In the genomic region with DNA sequence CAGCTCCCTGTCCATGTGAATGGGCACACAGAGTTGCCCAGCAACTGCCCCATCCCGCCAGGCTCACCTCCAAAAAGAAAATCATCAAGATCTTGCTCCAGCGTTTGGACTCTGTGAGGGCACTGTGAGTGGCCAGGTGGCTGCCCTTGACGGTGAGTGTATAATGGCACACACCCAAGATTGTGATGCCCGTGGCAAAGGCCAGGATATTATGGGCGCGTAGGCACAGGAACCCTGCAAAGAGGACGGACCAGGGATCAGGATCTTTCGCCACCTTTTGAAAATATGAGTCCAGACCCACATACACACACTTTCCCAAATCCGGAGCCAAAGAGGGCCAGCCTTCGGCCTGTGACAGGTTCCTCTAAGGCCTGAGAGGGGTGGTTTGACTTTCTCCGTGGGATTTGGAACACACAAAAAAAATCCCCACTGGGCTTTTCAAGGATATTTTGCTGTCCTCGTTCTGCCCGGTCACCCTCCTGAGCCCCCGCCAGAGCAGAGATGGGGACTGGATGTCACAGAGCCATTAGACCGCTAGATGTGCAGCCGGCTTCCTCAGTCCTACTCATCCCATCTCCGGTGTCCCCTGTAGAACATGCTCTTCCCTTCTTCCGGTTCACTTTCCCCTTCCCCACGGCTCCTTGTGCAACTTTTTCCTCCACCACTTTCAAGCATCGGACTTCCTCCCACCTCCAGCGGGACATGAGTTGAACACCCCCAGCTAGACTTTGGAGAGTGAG, we compare ENCODE assay signal across 8 mouse cellular contexts. TPM values are rescaled to one million over a fixed set of nuclear protein-coding genes. Genes with fewer than 3 reads are reported as not detected.
A peak's percentile ranks its signal among the peaks of the same experiment; 100 is the strongest.
DNase-seq lines count a peak whose midpoint lies in the region; ATAC-seq lines count a peak whose summit lies in the region.

No protein-coding gene starts in this region.

- H3K4me2 ChIP-seq in hindbrain, embryonic 15.5 days = peak overlapping the region; percentile 94
- peak overlapping the region; percentile 71 for H3K4me2 ChIP-seq in lung, embryonic 16.5 days (ENCODE audit: low read depth, low read length)

- peak overlapping the region; percentile 62 for H3K9ac ChIP-seq in hindbrain, embryonic 15.5 days
- H3K9ac ChIP-seq in lung, embryonic 16.5 days (ENCODE audit: low read length) = peak overlapping the region; percentile 58

- peak; percentile 29; the same call in 1 of the 2 replicates for ATAC-seq in hindbrain, embryonic 15.5 days (ENCODE audit: low FRiP score, low read depth)
- ATAC-seq in lung, embryonic 16.5 days (ENCODE audit: low read depth) = no peak

- 51% methylated on average over 21 of the region's 21 CpGs for WGBS in hindbrain, embryonic 15.5 days
- 49% methylated on average over 21 of the region's 21 CpGs for WGBS in lung, embryonic 16.5 days

- no peaks in the 10 kb centered on the region for H3K36me3 ChIP-seq in hindbrain, embryonic 15.5 days
- H3K36me3 ChIP-seq in lung, embryonic 16.5 days (ENCODE audit: control insufficient read depth, insufficient read depth, low read length) = no peaks in the 10 kb centered on the region

- peaks cover 16% of the 10 kb centered on the region for H3K4me1 ChIP-seq in hindbrain, embryonic 15.5 days (replicated peaks)
- H3K4me1 ChIP-seq in lung, embryonic 16.5 days (replicated peaks; ENCODE audit: control insufficient read depth, insufficient read depth, low read length) = peaks cover 10% of the 10 kb centered on the region

- H3K9me3 ChIP-seq in hindbrain, embryonic 15.5 days = no peaks in the 10 kb centered on the region
- H3K9me3 ChIP-seq in lung, embryonic 16.5 days (ENCODE audit: control insufficient read depth, low read length) = no peaks in the 10 kb centered on the region

- no peaks in the 10 kb centered on the region for H3K27me3 ChIP-seq in hindbrain, embryonic 15.5 days
- peaks cover 28% of the 10 kb centered on the region for H3K27me3 ChIP-seq in lung, embryonic 16.5 days (ENCODE audit: control insufficient read depth, insufficient read depth, low read depth, low read length)

- H3K27ac ChIP-seq in hindbrain, embryonic 15.5 days (replicated peaks) = peak overlapping the region; percentile 72
- no peak overlapping the region for H3K27ac ChIP-seq in lung, embryonic 16.5 days (ENCODE audit: low read length)

- H3K4me3 ChIP-seq in hindbrain, embryonic 15.5 days = peak overlapping the region; percentile 63
- peak overlapping the region; percentile 49 for H3K4me3 ChIP-seq in lung, embryonic 16.5 days (ENCODE audit: low read length)

- peak; percentile 52 for DNase-seq in kidney, adult 18-20 months
- no peak for DNase-seq in kidney, postnatal 4 days
- peak; percentile 85 for DNase-seq in cerebellum, adult 9-11 months
- no peak for DNase-seq in ovary, adult 18-20 months (ENCODE audit: low spot score)
- no peak for DNase-seq in right cerebral cortex, postnatal 25 days
- no peak for DNase-seq in left cerebral cortex, adult 8-10 months (ENCODE audit: low spot score in 2 of 2)

RNA-seq across cellular contexts. Expression of a gene that starts 0.8 kb away (rescaled TPM):
- polyA plus RNA-seq in hindbrain, embryonic 15.5 days (2015; fragmentation: Nextera tagmentation; extraction: Ambion mirVana) = 1.3 and 1.5 TPM in 2 replicates
- polyA plus RNA-seq in lung, embryonic 16.5 days (2015; fragmentation: Nextera tagmentation; extraction: Ambion mirVana) = 0.30 and 0.48 TPM in 2 replicates
- total RNA-seq in left cerebral cortex, adult 8-10 months (2022) = 10 to 100 TPM; 18.4 to 21.9 (median 20.2) TPM

RNA-seq across cellular contexts. Expression of a gene that starts 10.3 kb away (rescaled TPM):
- polyA plus RNA-seq in hindbrain, embryonic 15.5 days (2015; fragmentation: Nextera tagmentation; extraction: Ambion mirVana) = 0.07 and 0.34 TPM in 2 replicates
- polyA plus RNA-seq in lung, embryonic 16.5 days (2015; fragmentation: Nextera tagmentation; extraction: Ambion mirVana) = 0.09 TPM in 1 of 2 replicates, not detected in the other
- 1 to 10 TPM in 3 of 4 experiments, under 1 TPM in 1; 0.91 to 3.2 (median 1.5) TPM for total RNA-seq in left cerebral cortex, adult 8-10 months (2022)

RNA-seq across cellular contexts. Expression of a gene that starts 19.8 kb away (rescaled TPM):
- polyA plus RNA-seq in hindbrain, embryonic 15.5 days (2015; fragmentation: Nextera tagmentation; extraction: Ambion mirVana) = 21.3 and 21.6 TPM in 2 replicates
- polyA plus RNA-seq in lung, embryonic 16.5 days (2015; fragmentation: Nextera tagmentation; extraction: Ambion mirVana) = 14.1 and 14.2 TPM in 2 replicates
- 10 to 100 TPM; 15.1 to 20.1 (median 17.5) TPM for total RNA-seq in left cerebral cortex, adult 8-10 months (2022)

RNA-seq across cellular contexts. Expression of a gene that starts 25.2 kb away (rescaled TPM):
- polyA plus RNA-seq in hindbrain, embryonic 15.5 days (2015; fragmentation: Nextera tagmentation; extraction: Ambion mirVana) = 0.06 and 0.38 TPM in 2 replicates
- not detected in 2 replicates for polyA plus RNA-seq in lung, embryonic 16.5 days (2015; fragmentation: Nextera tagmentation; extraction: Ambion mirVana)
- total RNA-seq in left cerebral cortex, adult 8-10 months (2022) = under 1 TPM; 0.46 to 0.78 (median 0.59) TPM

RNA-seq across cellular contexts. Expression of a gene that starts 29.6 kb away (rescaled TPM):
- 0.64 and 0.73 TPM in 2 replicates for polyA plus RNA-seq in hindbrain, embryonic 15.5 days (2015; fragmentation: Nextera tagmentation; extraction: Ambion mirVana)
- 0.06 TPM in 1 of 2 replicates, not detected in the other for polyA plus RNA-seq in lung, embryonic 16.5 days (2015; fragmentation: Nextera tagmentation; extraction: Ambion mirVana)
- total RNA-seq in left cerebral cortex, adult 8-10 months (2022) = 10 to 100 TPM; 32.4 to 37.5 (median 36.3) TPM

Comparison
In these comparisons a context has a peak if more than half of its experiments do, and no peak if none do; other contexts are left out.
1. DNase-seq: peak in kidney, adult 18-20 months (single experiment) and cerebellum, adult 9-11 months (single experiment); none in kidney, postnatal 4 days (0 of 2), ovary, adult 18-20 months (single experiment), right cerebral cortex, postnatal 25 days (single experiment) and left cerebral cortex, adult 8-10 months (0 of 2).